Mouse (Mus musculus) heart, adult 10 weeks (tissue): Measurements from ENCODE around the gene Dusp16. TPM values are rescaled to one million over a fixed set of nuclear protein-coding genes. Genes with fewer than 3 reads are reported as not detected.

Experiments used
- polyA plus RNA-seq: library from polyadenylated mRNA; stranded (reverse); fragments of 350-450 nt; fragmentation: Illumina TruSeq; extraction: RNeasy Lipid Tissue Mini Kit (QIAGEN cat#74804); gene quantifications from one replicate; pipeline ENCODE4 v1.2.3, GENCODE M21; 2014; ENCODE audit warnings: low read depth, low replicate concordance

Gene Dusp16
- polyA plus RNA-seq: 14.9 TPM

GRCm38 (mm10) chr6:134792141-134793045 lies at the start of gene Dusp16:
Dusp16 (minus strand) TSS chr6:134792625.

DNA sequence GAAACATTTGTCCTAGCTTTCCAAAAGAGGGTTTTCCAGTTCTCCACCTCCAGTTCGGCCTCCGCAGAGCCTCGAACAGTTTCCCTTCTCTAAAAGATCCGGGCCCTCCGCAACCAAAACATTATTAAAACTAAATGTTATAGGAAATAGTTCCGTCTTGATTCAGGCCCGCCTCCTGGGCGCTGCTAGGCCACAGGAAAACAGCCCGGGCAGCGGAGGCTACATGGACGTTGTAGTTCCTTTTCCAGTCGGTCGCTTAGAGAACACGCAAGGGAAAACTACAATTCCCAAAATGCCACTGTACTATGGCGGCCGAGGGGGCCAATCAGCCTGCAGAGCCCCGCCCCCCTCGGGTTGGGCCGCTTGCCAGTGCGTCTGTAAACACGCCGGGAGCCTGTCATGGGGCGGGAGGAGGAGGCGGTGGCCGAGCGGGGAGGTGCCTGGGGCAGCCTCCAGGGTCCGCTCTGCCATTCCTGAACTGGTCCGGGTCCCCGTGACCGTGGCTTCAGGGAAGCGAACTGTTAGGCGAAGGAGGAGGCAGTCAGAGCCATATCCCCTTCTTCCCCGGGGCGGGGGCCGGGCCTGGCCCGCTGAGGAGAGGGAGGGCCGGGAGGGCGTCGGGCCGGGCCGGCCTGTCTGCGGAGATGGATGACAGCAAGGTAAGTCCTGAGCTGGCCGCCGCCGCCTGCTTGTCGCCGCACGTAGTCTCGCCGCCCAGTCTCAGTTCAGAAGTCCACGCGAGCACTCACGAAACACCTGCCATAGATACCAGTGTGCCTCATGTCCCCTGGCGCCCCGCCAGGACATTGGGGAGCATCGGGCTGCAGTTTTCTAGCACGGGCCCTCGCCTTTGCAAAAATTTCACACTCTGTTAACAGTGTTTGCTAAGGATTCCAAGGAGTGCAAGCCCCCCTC lies 37.6 kb upstream of the Dusp16 start, which contains the start of gene Crebl2:
Crebl2 (plus strand) TSS at position 369 of the 915 bp plus-strand sequence.

Other genes with a start within 250 kb of the Dusp16 start
- 31.0 TPM for gene Lrp6, start 225.7 kb downstream of the Dusp16 start, polyA plus RNA-seq
- 4.1 TPM for gene Mansc1, start 160.1 kb downstream of the Dusp16 start, polyA plus RNA-seq
- gene Borcs5, start 153.1 kb downstream of the Dusp16 start, polyA plus RNA-seq: 12.0 TPM
- gene Crebl2, start 37.5 kb upstream of the Dusp16 start, polyA plus RNA-seq: 14.3 TPM
- 3.3 TPM for gene Gpr19, start 106.0 kb upstream of the Dusp16 start, polyA plus RNA-seq
- gene Cdkn1b, start 127.8 kb upstream of the Dusp16 start, polyA plus RNA-seq: 34.6 TPM
- 7.8 TPM for gene Apold1, start 189.1 kb upstream of the Dusp16 start, polyA plus RNA-seq
- gene Ddx47, start 219.0 kb upstream of the Dusp16 start, polyA plus RNA-seq: 43.4 TPM